Comparison of ENCODE assay signal across 16 mouse cellular contexts in genomic region chr6:146674420-146674819, GRCm38 (mm10). TPM values are rescaled to one million over a fixed set of nuclear protein-coding genes. Genes with fewer than 3 reads are reported as not detected.
DNase-seq lines count a peak whose midpoint lies in the region; ATAC-seq and TF ChIP-seq lines count a peak whose summit lies in the region.
"Had no signal": no experiment of that assay in that cellular context is flagged by ENCODE, and none has a peak within 500 bp of the region (broad histone marks: within the 10 kb centered on the region; RNA-seq: fewer than 3 reads in every experiment).

No protein-coding gene starts in this region.

- H3K4me3 ChIP-seq in heart, embryonic 10.5 days: no peak overlapping the region
- H3K4me3 ChIP-seq in liver, postnatal 0 days (ENCODE audit: low read depth, low read length): no peak overlapping the region
- H3K4me3 ChIP-seq in liver, embryonic 11.5 days (ENCODE audit: low read depth, low read length): no peak overlapping the region
- H3K4me3 ChIP-seq in myocyte: no peak overlapping the region
- H3K4me3 ChIP-seq: embryonic facial prominence, embryonic 10.5 days; forebrain, embryonic 10.5 days; hindbrain, embryonic 12.5 days; layer of hippocampus, adult 2 months; liver, embryonic 13.5 days had no signal

- peaks cover 62% of the 10 kb centered on the region for H3K4me1 ChIP-seq in heart, embryonic 10.5 days
- H3K4me1 ChIP-seq in liver, postnatal 0 days (ENCODE audit: insufficient read depth): no peaks in the 10 kb centered on the region; the same call in 1 of the 2 replicates
- peaks cover 3% of the 10 kb centered on the region; the same call in 1 of the 2 replicates for H3K4me1 ChIP-seq in liver, embryonic 11.5 days (replicated peaks; ENCODE audit: control insufficient read depth, insufficient read depth, low read length)
- H3K4me1 ChIP-seq: embryonic facial prominence, embryonic 10.5 days; forebrain, embryonic 10.5 days; hindbrain, embryonic 12.5 days; liver, embryonic 13.5 days had no signal

- WGBS in heart, embryonic 10.5 days: 75% methylated on average over 8 of the region's 8 CpGs
- 67% methylated on average over 8 of the region's 8 CpGs for WGBS in liver, postnatal 0 days (ENCODE audit: insufficient replicate concordance)
- WGBS in liver, embryonic 11.5 days: 78% methylated on average over 8 of the region's 8 CpGs

- no peaks in the 10 kb centered on the region for H3K27me3 ChIP-seq in heart, embryonic 10.5 days (ENCODE audit: insufficient read depth, poor library complexity, severe bottlenecking)
- H3K27me3 ChIP-seq in liver, postnatal 0 days (ENCODE audit: insufficient read depth, low read length): no peaks in the 10 kb centered on the region
- H3K27me3 ChIP-seq in liver, embryonic 11.5 days (replicated peaks; ENCODE audit: control insufficient read depth, insufficient read depth, low read length): no peaks in the 10 kb centered on the region
- no peaks in the 10 kb centered on the region for H3K27me3 ChIP-seq in myocyte (ENCODE audit: control insufficient read depth, insufficient read depth, insufficient read length)
- H3K27me3 ChIP-seq: hindbrain, embryonic 12.5 days; liver, embryonic 13.5 days had no signal

- H3K4me2 ChIP-seq in liver, postnatal 0 days (ENCODE audit: low read depth, low read length): no peak overlapping the region
- H3K4me2 ChIP-seq in liver, embryonic 11.5 days: no peak overlapping the region
- peak overlapping the region; percentile 85 for H3K4me2 ChIP-seq in myocyte (ENCODE audit: low read depth)
- H3K4me2 ChIP-seq: hindbrain, embryonic 12.5 days; liver, embryonic 13.5 days had no signal

- H3K9ac ChIP-seq in liver, postnatal 0 days (replicated peaks): no peak overlapping the region
- H3K9ac ChIP-seq in liver, embryonic 11.5 days (ENCODE audit: low read depth, low read length): no peak overlapping the region
- H3K9ac ChIP-seq: hindbrain, embryonic 12.5 days; liver, embryonic 13.5 days had no signal

- H3K79me2 ChIP-seq in myocyte (ENCODE audit: control insufficient read depth, insufficient read depth): no peaks in the 10 kb centered on the region

- H3K9me3 ChIP-seq in heart, embryonic 10.5 days: peaks cover 5% of the 10 kb centered on the region; the same call in 1 of the 2 replicates
- peaks cover 5% of the 10 kb centered on the region for H3K9me3 ChIP-seq in liver, postnatal 0 days (ENCODE audit: low read length)
- no peaks in the 10 kb centered on the region; the same call in 1 of the 2 replicates for H3K9me3 ChIP-seq in liver, embryonic 11.5 days (ENCODE audit: control insufficient read depth, low read length)
- H3K9me3 ChIP-seq: hindbrain, embryonic 12.5 days had no signal

- no peak overlapping the region for H3ac ChIP-seq in myocyte (ENCODE audit: control insufficient read depth, insufficient read length)

- DNase-seq in heart, embryonic 10.5 days (ENCODE audit: low spot score): no peak
- DNase-seq in heart, postnatal 10 days: no peak
- no peak for DNase-seq in liver, postnatal 0 days
- no peak for DNase-seq in liver, embryonic 11.5 days (ENCODE audit: low spot score)
- peak; percentile 14 to 46 for DNase-seq in thymus, postnatal 36 days
- DNase-seq in cerebellum, adult 8-10 months: no peak
- DNase-seq in lung, postnatal 36 days: no peak
- DNase-seq: cerebellum, adult 9-11 months; kidney, adult 18-20 months; liver, embryonic 13.5 days had no signal

- H3K27ac ChIP-seq in heart, embryonic 10.5 days: peak overlapping the region; percentile 86
- H3K27ac ChIP-seq in liver, postnatal 0 days (ENCODE audit: low read depth): 0 out of 2 replicates have a peak overlapping the region, but pooled peaks have one; percentile 44
- H3K27ac ChIP-seq in liver, embryonic 11.5 days (ENCODE audit: low read depth, low read length): no peak overlapping the region
- H3K27ac ChIP-seq: embryonic facial prominence, embryonic 10.5 days; forebrain, embryonic 10.5 days; hindbrain, embryonic 12.5 days; layer of hippocampus, adult 2 months; liver, embryonic 13.5 days had no signal

- intact Hi-C loops in heart, postnatal 10 days (cut with DNase I): no loop called here

- ATAC-seq in liver, postnatal 0 days: peak; percentile 35; the same call in 1 of the 2 replicates
- no peak for ATAC-seq in liver, embryonic 11.5 days (replicated peaks; ENCODE audit: low FRiP score)
- ATAC-seq: activated CD4-positive, CD25-positive, alpha-beta regulatory T cell, adult 4 months had no signal

- no peak for TF ChIP-seq POLR2A in myocyte (IDR thresholded peaks at IDR 0.05; ENCODE audit: insufficient read length, low read depth)

- TF ChIP-seq EP300 in liver, postnatal 0 days (IDR thresholded peaks at IDR 0.05; ENCODE audit: low read depth): no peak

- no peaks in the 10 kb centered on the region for H3K36me3 ChIP-seq in heart, embryonic 10.5 days
- H3K36me3 ChIP-seq in liver, postnatal 0 days (replicated peaks; ENCODE audit: insufficient read depth, low read length): no peaks in the 10 kb centered on the region
- H3K36me3 ChIP-seq in liver, embryonic 11.5 days (ENCODE audit: control insufficient read depth, insufficient read depth, low read length): no peaks in the 10 kb centered on the region
- H3K36me3 ChIP-seq in myocyte (ENCODE audit: control insufficient read depth, insufficient read depth): no peaks in the 10 kb centered on the region
- H3K36me3 ChIP-seq: embryonic facial prominence, embryonic 10.5 days; forebrain, embryonic 10.5 days; hindbrain, embryonic 12.5 days; liver, embryonic 13.5 days had no signal

- no peak for TF ChIP-seq CTCF in liver, postnatal 0 days (IDR thresholded peaks at IDR 0.05; ENCODE audit: low read depth)

TF ChIP-seq in myocyte, 11 proteins besides CTCF, POLR2A, EP300 and RAD21:
- TF ChIP-seq TCF3 (IDR thresholded peaks at IDR 0.05; ENCODE audit: insufficient read length, low read depth) (no peak), CEBPB (IDR thresholded peaks at IDR 0.05; ENCODE audit: insufficient read depth, poor library complexity, severe bottlenecking) (no peak), POLR2AphosphoS2 (IDR thresholded peaks at IDR 0.05; ENCODE audit: insufficient read length, low read depth) (no peak), TCF12 (IDR thresholded peaks at IDR 0.05; ENCODE audit: insufficient read depth, poor library complexity, severe bottlenecking) (no peak), MYOD1 (IDR thresholded peaks at IDR 0.05; ENCODE audit: control insufficient read depth in 1 of 3, insufficient read length in 2 of 3, low read depth in 2 of 3) (no peak), MYOG (IDR thresholded peaks at IDR 0.05; ENCODE audit: control insufficient read depth in 1 of 3, insufficient read depth in 1 of 3, insufficient read length in 2 of 3, low read depth in 2 of 3) (no peak), SRF (IDR thresholded peaks at IDR 0.05; ENCODE audit: control insufficient read depth, insufficient read length, low read depth) (no peak), USF1 (IDR thresholded peaks at IDR 0.05; ENCODE audit: low read depth) (no peak), E2F4 (IDR thresholded peaks at IDR 0.05; ENCODE audit: insufficient read depth) (no peak)
TF ChIP-seq in myocyte: peak in this region for 0.

RNA-seq across cellular contexts. Expression of gene Tm7sf3, which starts 31.8 kb away (rescaled TPM):
- polyA plus RNA-seq in heart, embryonic 10.5 days (2016; fragmentation: Nextera tagmentation; extraction: Ambion mirVana): 38.3 and 46.9 TPM in 2 replicates
- 10 to 100 TPM; 23.4 to 27.1 TPM for total RNA-seq in heart, postnatal 10 days (2021)
- polyA plus RNA-seq in liver, postnatal 0 days (2015; fragmentation: Nextera tagmentation; extraction: Ambion mirVana): 19.7 and 21.2 TPM in 2 replicates
- polyA plus RNA-seq in liver, embryonic 11.5 days (2014; fragmentation: Nextera tagmentation; extraction: Ambion mirVana): 47.7 and 57.1 TPM in 2 replicates
- polyA plus RNA-seq in myocyte (2012; fragmentation: generic; extraction: Trizol): 9.3 TPM

RNA-seq across cellular contexts. Expression of gene Med21, which starts 32.1 kb away (rescaled TPM):
- 123 and 129 TPM in 2 replicates for polyA plus RNA-seq in heart, embryonic 10.5 days (2016; fragmentation: Nextera tagmentation; extraction: Ambion mirVana)
- total RNA-seq in heart, postnatal 10 days (2021): 10 to 100 TPM; 53.8 to 59.7 TPM
- 52.2 and 53.8 TPM in 2 replicates for polyA plus RNA-seq in liver, postnatal 0 days (2015; fragmentation: Nextera tagmentation; extraction: Ambion mirVana)
- polyA plus RNA-seq in liver, embryonic 11.5 days (2014; fragmentation: Nextera tagmentation; extraction: Ambion mirVana): 97.2 and 112 TPM in 2 replicates
- 53.5 TPM for polyA plus RNA-seq in myocyte (2012; fragmentation: generic; extraction: Trizol)

RNA-seq across cellular contexts. Expression of gene Stk38l, which starts 50.4 kb away (rescaled TPM):
- 31.7 and 40.6 TPM in 2 replicates for polyA plus RNA-seq in heart, embryonic 10.5 days (2016; fragmentation: Nextera tagmentation; extraction: Ambion mirVana)
- 10 to 100 TPM; 18.7 to 19.1 TPM for total RNA-seq in heart, postnatal 10 days (2021)
- 4.0 and 4.5 TPM in 2 replicates for polyA plus RNA-seq in liver, postnatal 0 days (2015; fragmentation: Nextera tagmentation; extraction: Ambion mirVana)
- 8.5 and 10.8 TPM in 2 replicates for polyA plus RNA-seq in liver, embryonic 11.5 days (2014; fragmentation: Nextera tagmentation; extraction: Ambion mirVana)
- 6.9 TPM for polyA plus RNA-seq in myocyte (2012; fragmentation: generic; extraction: Trizol)

Comparison
In these comparisons a context has a peak if more than half of its experiments do, and no peak if none do; other contexts are left out.
1. DNase-seq: peak in thymus, postnatal 36 days (2 of 2); none in heart, embryonic 10.5 days (single experiment), heart, postnatal 10 days (0 of 2), liver, postnatal 0 days (single experiment), liver, embryonic 11.5 days (single experiment), cerebellum, adult 8-10 months (single experiment) and lung, postnatal 36 days (single experiment).